Mouse (Mus musculus): Measurements from ENCODE around the gene Fdxr. TPM values are rescaled to one million over a fixed set of nuclear protein-coding genes. Genes with fewer than 3 reads are reported as not detected.

Gene Fdxr
- polyA plus RNA-seq, 1 experiment from 2014 or later, result 11.5 TPM

DNA sequence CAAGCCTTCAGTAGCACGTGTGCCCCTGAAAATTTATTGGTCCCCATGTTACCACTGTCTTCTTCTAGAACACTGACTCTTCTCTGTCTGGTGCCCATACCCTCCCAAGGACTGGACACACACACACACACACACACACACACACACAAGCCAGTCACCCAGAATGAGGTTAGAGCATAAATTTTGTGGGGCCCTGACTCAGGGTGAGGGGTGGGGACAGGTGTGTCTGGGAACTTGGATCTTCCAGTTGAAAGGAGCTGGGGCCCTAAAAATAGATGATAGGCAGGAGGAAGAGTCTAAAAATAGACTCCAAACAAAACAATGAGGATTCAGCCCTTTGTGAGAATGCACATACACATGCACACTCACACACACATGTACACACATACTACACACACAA lies 31.9 kb upstream of the Fdxr start:
- Histone ChIP-seq H3K9me3 (ENCODE audit: control insufficient read depth, low read depth, low read length) (no peaks in the 10 kb centered on the region), H3K4me3 (ENCODE audit: low read depth, low read length) (no peak overlapping the region), H3K27ac (ENCODE audit: low read length) (no peak overlapping the region), H3K27me3 (ENCODE audit: control insufficient read depth, insufficient read depth, low read length) (no peaks in the 10 kb centered on the region), H3K4me2 (replicated peaks; ENCODE audit: low read depth, low read length) (no peak overlapping the region), H3K36me3 (ENCODE audit: control insufficient read depth, insufficient read depth, low read length) (no peaks in the 10 kb centered on the region), H3K4me1 (ENCODE audit: control insufficient read depth, insufficient read depth, low read length) (no peaks in the 10 kb centered on the region), H3K9ac (replicated peaks; ENCODE audit: low read depth, low read length) (no peak overlapping the region)
- 67% methylated on average over 1 of the region's 1 CpGs for whole genome bisulfite sequencing
- no peak for ATAC-seq (ENCODE audit: insufficient number of reproducible peaks, insufficient read depth, low FRiP score, low read depth)

DNA sequence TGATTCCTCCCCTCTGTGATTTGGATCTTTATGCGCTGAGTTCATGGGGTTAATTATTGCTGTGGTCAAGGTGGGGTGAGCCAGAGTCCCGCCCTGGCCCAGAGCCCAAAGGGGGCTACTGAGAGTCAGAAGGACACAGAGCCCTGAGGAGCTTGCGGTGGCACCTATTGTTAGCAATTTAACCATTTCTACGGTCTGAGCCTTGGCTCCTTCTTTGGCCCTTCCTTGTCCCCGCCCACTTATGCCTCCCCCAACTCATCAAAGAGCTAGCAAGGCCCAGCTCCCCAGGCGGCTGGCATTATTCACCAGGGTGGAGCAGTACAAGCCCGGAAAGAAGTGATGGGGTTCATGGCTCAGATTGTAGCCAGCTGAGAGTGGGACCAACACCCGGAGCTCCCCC lies 30.0 kb upstream of the Fdxr start, which contains the start of gene Otop2:
TSS of gene Otop2 (plus strand) at position 301 of the 400 bp plus-strand sequence.
- Histone ChIP-seq H3K4me2 (replicated peaks; ENCODE audit: low read depth, low read length) (no peak within 1 kb of the TSS), H3K27me3 (ENCODE audit: control insufficient read depth, insufficient read depth, low read length) (no peaks in the 10 kb centered on the region), H3K4me3 (ENCODE audit: low read depth, low read length) (no peak within 1 kb of the TSS), H3K36me3 (ENCODE audit: control insufficient read depth, insufficient read depth, low read length) (no peaks in the 10 kb centered on the region), H3K4me1 (ENCODE audit: control insufficient read depth, insufficient read depth, low read length) (no peaks in the 10 kb centered on the region), H3K9ac (replicated peaks; ENCODE audit: low read depth, low read length) (no peak within 1 kb of the TSS), H3K9me3 (ENCODE audit: control insufficient read depth, low read depth, low read length) (no peaks in the 10 kb centered on the region), H3K27ac (ENCODE audit: low read length) (no peak within 1 kb of the TSS)
- ATAC-seq (ENCODE audit: insufficient number of reproducible peaks, insufficient read depth, low FRiP score, low read depth), result no peak
- WGBS, result 32% methylated on average over 8 of the region's 8 CpGs

DNA sequence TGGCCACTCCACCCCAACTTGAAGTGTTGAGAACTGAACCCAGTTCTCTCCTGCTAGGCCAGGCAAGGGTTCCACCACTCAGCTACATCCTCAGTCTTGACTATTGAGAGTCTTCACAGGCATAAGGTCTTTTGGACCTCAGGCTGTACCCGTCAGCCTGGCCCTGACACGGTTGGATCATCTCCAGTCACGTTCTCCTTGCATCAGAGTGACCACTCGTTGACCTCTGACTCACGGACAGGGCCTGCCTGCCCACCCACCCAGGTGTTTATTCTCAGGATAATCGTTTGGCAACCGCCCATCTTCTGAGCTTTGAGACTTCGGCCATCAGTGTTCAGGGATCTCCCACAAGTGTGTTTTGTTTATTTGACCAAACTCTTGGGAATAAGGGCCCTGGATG lies 26.3 kb upstream of the Fdxr start:
- Histone ChIP-seq H3K36me3 (ENCODE audit: control insufficient read depth, insufficient read depth, low read length) (no peaks in the 10 kb centered on the region), H3K27ac (ENCODE audit: low read length) (no peak overlapping the region), H3K4me2 (replicated peaks; ENCODE audit: low read depth, low read length) (no peak overlapping the region), H3K4me3 (ENCODE audit: low read depth, low read length) (no peak overlapping the region), H3K4me1 (ENCODE audit: control insufficient read depth, insufficient read depth, low read length) (no peaks in the 10 kb centered on the region), H3K9me3 (ENCODE audit: control insufficient read depth, low read depth, low read length) (no peaks in the 10 kb centered on the region), H3K9ac (replicated peaks; ENCODE audit: low read depth, low read length) (no peak overlapping the region), H3K27me3 (ENCODE audit: control insufficient read depth, insufficient read depth, low read length) (no peaks in the 10 kb centered on the region)
- no peak for ATAC-seq (ENCODE audit: insufficient number of reproducible peaks, insufficient read depth, low FRiP score, low read depth)
- WGBS, result 25% methylated on average over 8 of the region's 8 CpGs

DNA sequence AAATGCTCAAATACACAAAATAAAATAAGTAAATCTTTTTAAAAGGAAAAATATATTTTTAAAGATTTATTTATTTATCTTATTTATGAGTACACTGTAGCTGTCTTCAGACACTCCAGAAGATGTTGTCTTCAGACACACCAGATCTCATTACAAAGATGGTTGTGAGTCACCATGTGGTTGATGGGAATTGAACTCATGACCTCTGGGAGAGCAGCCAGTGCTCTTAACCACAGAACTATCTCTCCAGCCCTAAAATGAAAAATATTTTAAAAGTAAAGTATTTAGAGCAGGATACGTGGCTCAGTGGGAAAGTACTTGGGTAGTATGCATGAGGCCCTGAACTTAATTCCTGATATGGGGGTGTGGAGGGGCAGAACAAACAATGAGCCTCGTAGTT lies 24.5 kb upstream of the Fdxr start:
- WGBS, result 86% methylated on average over 2 of the region's 2 CpGs
- Histone ChIP-seq H3K27ac (ENCODE audit: low read length) (no peak overlapping the region), H3K4me2 (replicated peaks; ENCODE audit: low read depth, low read length) (no peak overlapping the region), H3K4me3 (ENCODE audit: low read depth, low read length) (no peak overlapping the region), H3K4me1 (ENCODE audit: control insufficient read depth, insufficient read depth, low read length) (0 out of 2 replicates have a peak, but pooled peaks cover 3% of the 10 kb centered on the region), H3K27me3 (ENCODE audit: control insufficient read depth, insufficient read depth, low read length) (no peaks in the 10 kb centered on the region), H3K9me3 (ENCODE audit: control insufficient read depth, low read depth, low read length) (no peaks in the 10 kb centered on the region), H3K36me3 (ENCODE audit: control insufficient read depth, insufficient read depth, low read length) (no peaks in the 10 kb centered on the region), H3K9ac (replicated peaks; ENCODE audit: low read depth, low read length) (no peak overlapping the region)
- no peak for ATAC-seq (ENCODE audit: insufficient number of reproducible peaks, insufficient read depth, low FRiP score, low read depth)

DNA sequence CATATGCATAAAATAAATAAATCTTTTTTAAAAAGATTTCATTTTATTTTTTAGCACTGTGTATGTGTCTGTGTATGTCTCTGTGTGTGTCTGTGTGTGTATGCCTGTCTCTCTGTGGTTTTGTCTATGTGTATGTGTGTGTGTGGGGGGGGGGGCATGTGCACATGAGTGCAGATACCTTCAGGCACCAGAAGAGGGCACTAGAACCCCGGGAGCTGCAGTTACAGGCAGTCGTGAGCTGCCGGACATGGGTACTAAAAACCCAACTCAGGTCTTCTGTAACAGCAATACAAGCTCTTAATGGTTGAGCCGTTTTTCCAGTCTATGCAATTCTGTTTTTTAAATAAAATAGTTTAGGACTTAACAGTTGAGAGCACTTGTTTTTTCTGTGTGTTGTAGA lies 23.9 kb upstream of the Fdxr start:
- 88% methylated on average over 4 of the region's 4 CpGs for WGBS
- H3K9me3 ChIP-seq (ENCODE audit: control insufficient read depth, low read depth, low read length), result no peaks in the 10 kb centered on the region
- H3K27ac ChIP-seq (ENCODE audit: low read length), result no peak overlapping the region
- H3K36me3 ChIP-seq (ENCODE audit: control insufficient read depth, insufficient read depth, low read length), result no peaks in the 10 kb centered on the region
- H3K4me1 ChIP-seq (ENCODE audit: control insufficient read depth, insufficient read depth, low read length), result 0 out of 2 replicates have a peak, but pooled peaks cover 3% of the 10 kb centered on the region
- H3K4me2 ChIP-seq (replicated peaks; ENCODE audit: low read depth, low read length), result no peak overlapping the region
- no peak overlapping the region for H3K4me3 ChIP-seq (ENCODE audit: low read depth, low read length)
- H3K27me3 ChIP-seq (ENCODE audit: control insufficient read depth, insufficient read depth, low read length), result no peaks in the 10 kb centered on the region
- ATAC-seq (ENCODE audit: insufficient number of reproducible peaks, insufficient read depth, low FRiP score, low read depth), result no peak
- no peak overlapping the region for H3K9ac ChIP-seq (replicated peaks; ENCODE audit: low read depth, low read length)

DNA sequence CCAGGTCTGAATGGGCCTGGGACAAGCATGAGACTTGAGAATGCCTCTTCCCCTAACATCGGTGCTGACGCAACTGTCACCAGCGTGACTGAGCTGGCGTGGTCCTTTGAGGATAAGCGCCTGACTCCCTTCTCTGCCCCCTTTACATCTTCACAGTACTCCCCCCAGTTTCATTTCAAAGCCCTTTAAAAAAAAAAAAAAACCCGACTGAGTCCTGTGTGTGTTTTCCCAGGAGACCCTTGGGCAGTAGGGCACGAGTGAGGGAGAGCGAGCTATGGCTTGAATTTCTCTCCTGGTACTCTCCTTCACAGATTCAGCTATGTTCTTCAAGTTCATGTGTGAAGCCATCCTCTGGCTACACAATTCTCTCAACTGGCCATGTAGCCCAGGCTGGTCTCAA lies 21.3 kb upstream of the Fdxr start:
- Histone ChIP-seq H3K9ac (replicated peaks; ENCODE audit: low read depth, low read length) (no peak overlapping the region), H3K4me3 (ENCODE audit: low read depth, low read length) (no peak overlapping the region), H3K4me1 (ENCODE audit: control insufficient read depth, insufficient read depth, low read length) (0 out of 2 replicates have a peak, but pooled peaks cover 3% of the 10 kb centered on the region), H3K36me3 (ENCODE audit: control insufficient read depth, insufficient read depth, low read length) (no peaks in the 10 kb centered on the region), H3K27me3 (ENCODE audit: control insufficient read depth, insufficient read depth, low read length) (no peaks in the 10 kb centered on the region), H3K27ac (ENCODE audit: low read length) (no peak overlapping the region), H3K4me2 (replicated peaks; ENCODE audit: low read depth, low read length) (no peak overlapping the region), H3K9me3 (ENCODE audit: control insufficient read depth, low read depth, low read length) (no peaks in the 10 kb centered on the region)
- no peak for ATAC-seq (ENCODE audit: insufficient number of reproducible peaks, insufficient read depth, low FRiP score, low read depth)
- WGBS, result 70% methylated on average over 8 of the region's 8 CpGs

DNA sequence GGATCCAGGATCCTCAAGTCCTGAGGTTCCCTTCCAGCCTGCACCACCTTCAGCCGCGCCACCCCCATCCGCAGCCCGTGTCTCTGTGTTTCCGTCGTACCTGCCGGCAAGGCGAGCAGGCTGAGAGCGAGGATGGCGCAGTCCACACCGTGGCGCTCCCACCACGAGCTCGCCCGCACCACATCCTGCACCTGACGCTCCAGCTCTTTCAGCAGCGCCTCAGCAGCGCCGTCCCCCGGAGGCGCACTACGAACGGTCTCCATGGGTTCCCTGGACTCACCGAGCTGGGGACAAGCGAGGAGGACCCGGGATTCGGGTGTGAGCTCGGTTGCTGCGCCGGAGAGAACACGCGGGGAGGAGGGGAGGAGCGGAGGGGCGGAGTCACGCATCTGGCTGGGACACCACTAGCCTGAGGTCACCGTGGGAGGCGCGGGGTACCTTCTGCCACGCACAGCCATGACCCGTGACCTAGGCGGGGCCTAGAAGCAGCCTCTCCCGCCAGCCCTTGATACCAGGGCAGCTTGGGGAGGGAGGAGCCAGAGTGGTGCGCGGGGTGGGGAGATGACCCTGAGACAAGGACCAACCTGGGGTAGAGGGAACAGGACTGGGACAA lies 20.5 kb upstream of the Fdxr start, which contains the start of gene Fads6:
TSS of gene Fads6 (minus strand) at position 450 of the 613 bp plus-strand sequence.
- Histone ChIP-seq H3K9me3 (ENCODE audit: control insufficient read depth, low read depth, low read length) (no peaks in the 10 kb centered on the region), H3K4me3 (ENCODE audit: low read depth, low read length) (peak within 1 kb of the TSS; percentile 39), H3K4me2 (replicated peaks; ENCODE audit: low read depth, low read length) (peak within 1 kb of the TSS; percentile 75), H3K9ac (replicated peaks; ENCODE audit: low read depth, low read length) (0 out of 2 replicates have a peak within 1 kb of the TSS, but pooled peaks have one; percentile 21), H3K36me3 (ENCODE audit: control insufficient read depth, insufficient read depth, low read length) (no peaks in the 10 kb centered on the region), H3K27me3 (ENCODE audit: control insufficient read depth, insufficient read depth, low read length) (no peaks in the 10 kb centered on the region), H3K27ac (ENCODE audit: low read length) (no peak within 1 kb of the TSS), H3K4me1 (ENCODE audit: control insufficient read depth, insufficient read depth, low read length) (0 out of 2 replicates have a peak, but pooled peaks cover 3% of the 10 kb centered on the region)
- peak; percentile 70 for ATAC-seq (ENCODE audit: insufficient number of reproducible peaks, insufficient read depth, low FRiP score, low read depth)
- WGBS, result under 1% methylated on average over 44 of the region's 44 CpGs

DNA sequence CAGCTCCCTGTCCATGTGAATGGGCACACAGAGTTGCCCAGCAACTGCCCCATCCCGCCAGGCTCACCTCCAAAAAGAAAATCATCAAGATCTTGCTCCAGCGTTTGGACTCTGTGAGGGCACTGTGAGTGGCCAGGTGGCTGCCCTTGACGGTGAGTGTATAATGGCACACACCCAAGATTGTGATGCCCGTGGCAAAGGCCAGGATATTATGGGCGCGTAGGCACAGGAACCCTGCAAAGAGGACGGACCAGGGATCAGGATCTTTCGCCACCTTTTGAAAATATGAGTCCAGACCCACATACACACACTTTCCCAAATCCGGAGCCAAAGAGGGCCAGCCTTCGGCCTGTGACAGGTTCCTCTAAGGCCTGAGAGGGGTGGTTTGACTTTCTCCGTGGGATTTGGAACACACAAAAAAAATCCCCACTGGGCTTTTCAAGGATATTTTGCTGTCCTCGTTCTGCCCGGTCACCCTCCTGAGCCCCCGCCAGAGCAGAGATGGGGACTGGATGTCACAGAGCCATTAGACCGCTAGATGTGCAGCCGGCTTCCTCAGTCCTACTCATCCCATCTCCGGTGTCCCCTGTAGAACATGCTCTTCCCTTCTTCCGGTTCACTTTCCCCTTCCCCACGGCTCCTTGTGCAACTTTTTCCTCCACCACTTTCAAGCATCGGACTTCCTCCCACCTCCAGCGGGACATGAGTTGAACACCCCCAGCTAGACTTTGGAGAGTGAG lies 19.8 kb upstream of the Fdxr start:
- peak overlapping the region; percentile 75 for H3K4me2 ChIP-seq (replicated peaks; ENCODE audit: low read depth, low read length)
- WGBS, result 55% methylated on average over 21 of the region's 21 CpGs

More for the DNA sequence above, 19.8 kb upstream of the Fdxr start:
- Histone ChIP-seq H3K9me3 (ENCODE audit: control insufficient read depth, low read depth, low read length) (no peaks in the 10 kb centered on the region), H3K4me1 (ENCODE audit: control insufficient read depth, insufficient read depth, low read length) (peaks cover 6% of the 10 kb centered on the region; the same call in 1 of the 2 replicates), H3K4me3 (ENCODE audit: low read depth, low read length) (peak overlapping the region; percentile 39), H3K27ac (ENCODE audit: low read length) (no peak overlapping the region), H3K27me3 (ENCODE audit: control insufficient read depth, insufficient read depth, low read length) (no peaks in the 10 kb centered on the region), H3K36me3 (ENCODE audit: control insufficient read depth, insufficient read depth, low read length) (no peaks in the 10 kb centered on the region), H3K9ac (replicated peaks; ENCODE audit: low read depth, low read length) (no peak overlapping the region)
- ATAC-seq (ENCODE audit: insufficient number of reproducible peaks, insufficient read depth, low FRiP score, low read depth), result no peak
